Mouse (Mus musculus) midbrain, embryonic 16.5 days (tissue): Measurements from ENCODE around the gene Ddx5. TPM values are rescaled to one million over a fixed set of nuclear protein-coding genes. Genes with fewer than 3 reads are reported as not detected.

Source experiments
- ATAC-seq: fragments of 200-750 bp; cut with Nextera tagmentation; 2 replicates; pipeline ENCODE4 v1.8.0; 2017; ENCODE audit warnings: moderate TSS enrichment
- H3K27ac ChIP-seq: fragments of 300-500 bp; sonication (generic); 2 replicates; pipeline ENCODE4 v1.5.1; 2014; ENCODE audit warnings: mild to moderate bottlenecking, low read length, mixed read lengths
- H3K27me3 ChIP-seq: fragments of 300-500 bp; sonication (generic); 2 replicates; pipeline ENCODE4 v1.6.1; 2014; ENCODE audit warnings: low read depth, low read length, mixed read lengths; ENCODE audit not compliant: control insufficient read depth, insufficient read depth
- H3K36me3 ChIP-seq: fragments of 300-500 bp; sonication (generic); 2 replicates; pipeline ENCODE4 v1.6.1; 2014; ENCODE audit warnings: mild to moderate bottlenecking, low read length, moderate library complexity, mixed read lengths; ENCODE audit not compliant: control insufficient read depth, insufficient read depth
- H3K4me1 ChIP-seq: fragments of 300-500 bp; sonication (generic); 2 replicates; pipeline ENCODE4 v1.6.1; 2014; ENCODE audit warnings: mild to moderate bottlenecking, low read length, mixed read lengths; ENCODE audit not compliant: control insufficient read depth, insufficient read depth
- H3K4me2 ChIP-seq: fragments of 300-500 bp; sonication (generic); 2 replicates; pipeline ENCODE4 v1.6.1; 2014; ENCODE audit warnings: mild to moderate bottlenecking, low read length, mixed read lengths
- H3K4me3 ChIP-seq: fragments of 300-500 bp; sonication (generic); 2 replicates; pipeline ENCODE4 v1.5.1; 2014; ENCODE audit warnings: low read depth, mild to moderate bottlenecking, low read length, moderate library complexity, mixed read lengths
- H3K9ac ChIP-seq: fragments of 300-500 bp; sonication (generic); 2 replicates; pipeline ENCODE4 v1.6.1; 2014; ENCODE audit warnings: low read depth, low read length, mixed read lengths
- H3K9me3 ChIP-seq: fragments of 300-500 bp; sonication (generic); replicated peaks from 2 replicates; pipeline ENCODE4 v1.6.1; 2014; ENCODE audit warnings: mild to moderate bottlenecking, low read length, mixed read lengths; ENCODE audit not compliant: control insufficient read depth, poor library complexity, severe bottlenecking
- WGBS: fragments of 180-500 bp; shearing (Covaris S2); extraction: QIAGEN DNeasy Blood & Tissue Kit; methylation state at CpG from one replicate; pipeline ENCODE4 v1.1.7; 2014; 5-methylcytosine and 5-hydroxymethylcytosine counted together
- polyA plus RNA-seq: library from polyadenylated mRNA; unstranded; fragments of >200 nt; fragmentation: Nextera tagmentation; extraction: Ambion mirVana; gene quantifications from 2 replicates; pipeline ENCODE4 v1.2.1, GENCODE M21; 2015

Ddx5 gene
- 365 and 425 TPM in 2 replicates for polyA plus RNA-seq

DNA sequence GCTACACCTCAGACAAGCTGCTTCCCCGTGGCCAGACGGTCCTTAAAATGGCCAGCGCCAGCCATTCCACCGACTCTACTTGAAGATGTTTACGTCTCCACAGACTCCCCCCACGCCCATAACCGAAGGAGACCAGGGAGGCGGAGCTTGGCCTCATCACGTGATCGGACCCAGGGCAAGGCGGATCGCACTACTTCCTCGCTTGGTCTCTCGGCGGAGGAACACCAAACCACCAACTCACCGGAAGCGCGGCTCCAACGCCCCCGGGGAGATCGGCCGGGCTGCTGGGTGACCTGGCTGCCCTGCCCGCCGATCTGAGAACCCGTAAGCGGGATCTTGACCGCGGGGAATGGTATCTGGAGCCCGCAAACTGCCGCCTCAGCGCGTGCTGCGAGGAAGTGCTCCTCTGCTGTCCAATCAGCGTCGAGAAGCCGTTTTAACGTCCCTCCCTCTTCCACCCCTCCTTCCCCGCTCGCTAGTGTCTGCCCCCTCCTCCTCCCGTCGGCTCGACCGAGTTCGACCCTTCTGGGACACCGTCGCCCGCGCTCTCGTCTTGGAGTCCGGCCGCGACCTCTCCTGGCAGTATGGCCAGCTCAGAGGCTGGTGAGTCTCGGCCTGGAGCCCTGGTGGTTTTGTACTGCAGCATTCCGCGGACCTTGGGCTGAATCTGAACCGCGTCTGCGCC is at the start of gene Ddx5, which contains the start of gene Cep95:
TSS of gene Ddx5 (minus strand) at position 411 of the 685 bp plus-strand sequence.
TSS of gene Cep95 (plus strand) at position 478 of the 685 bp plus-strand sequence.
- Histone ChIP-seq H3K27ac (peak within 1 kb of the TSS; percentile 100), H3K4me2 (peak within 1 kb of the TSS; percentile 62), H3K27me3 (no peaks in the 10 kb centered on the region), H3K4me3 (peak within 1 kb of the TSS; percentile 78), H3K36me3 (peaks cover 17% of the 10 kb centered on the region), H3K9me3 (no peaks in the 10 kb centered on the region), H3K4me1 (peaks cover 24% of the 10 kb centered on the region), H3K9ac (peak within 1 kb of the TSS; percentile 97)
- peak; percentile 93 for ATAC-seq
- WGBS, result under 1% methylated on average over 57 of the region's 58 CpGs

- H3K9me3 ChIP-seq, result no peaks in the 10 kb centered on the region
- H3K4me1 ChIP-seq, result no peaks in the 10 kb centered on the region
- H3K9ac ChIP-seq, result no peak overlapping the region
- no peak overlapping the region for H3K27ac ChIP-seq
- H3K4me2 ChIP-seq, result no peak overlapping the region
- H3K36me3 ChIP-seq, result peaks cover 15% of the 10 kb centered on the region
- no peak for ATAC-seq
- 97% methylated on average over 7 of the region's 7 CpGs for WGBS
- H3K27me3 ChIP-seq, result no peaks in the 10 kb centered on the region
- H3K4me3 ChIP-seq, result no peak overlapping the region
Observed at GRCm38 (mm10) chr11:106828079-106828478, 39.1 kb upstream of the Ddx5 start.

GRCm38 (mm10) chr11:106824403-106824802 is 35.4 kb upstream of the Ddx5 start:
- H3K27ac ChIP-seq, result no peak overlapping the region
- 96% methylated on average over 10 of the region's 10 CpGs for WGBS
- no peak for ATAC-seq
- H3K9ac ChIP-seq, result no peak overlapping the region
- peaks cover 16% of the 10 kb centered on the region; the same call in 1 of the 2 replicates for H3K36me3 ChIP-seq
- H3K4me1 ChIP-seq, result no peaks in the 10 kb centered on the region
- H3K27me3 ChIP-seq, result no peaks in the 10 kb centered on the region
- no peak overlapping the region for H3K4me2 ChIP-seq
- H3K4me3 ChIP-seq, result no peak overlapping the region
- H3K9me3 ChIP-seq, result no peaks in the 10 kb centered on the region

DNA sequence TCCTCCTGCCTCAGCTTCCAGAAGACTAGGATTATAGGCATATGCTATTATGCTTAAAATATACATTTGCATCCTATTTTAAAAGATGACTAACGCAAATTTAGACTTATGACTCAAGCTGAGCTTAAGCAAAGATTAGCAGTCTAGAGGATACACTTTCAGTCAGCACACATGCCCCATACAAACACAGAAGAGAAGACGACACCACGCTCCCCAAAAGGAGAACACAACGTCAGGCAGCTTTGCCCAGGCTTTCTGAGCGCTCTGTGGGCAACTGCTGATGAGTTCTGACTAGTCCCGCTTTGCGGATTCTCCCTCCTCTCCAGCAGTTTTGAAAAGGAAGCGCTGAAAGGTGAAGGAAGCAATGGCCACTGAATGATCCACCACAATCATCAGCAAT is 34.8 kb upstream of the Ddx5 start:
- ATAC-seq, result no peak
- Histone ChIP-seq H3K4me3 (no peak overlapping the region), H3K27ac (no peak overlapping the region), H3K27me3 (no peaks in the 10 kb centered on the region), H3K4me2 (no peak overlapping the region), H3K36me3 (peaks cover 17% of the 10 kb centered on the region; the same call in 1 of the 2 replicates), H3K9me3 (no peaks in the 10 kb centered on the region), H3K9ac (no peak overlapping the region), H3K4me1 (no peaks in the 10 kb centered on the region)
- 93% methylated on average over 8 of the region's 8 CpGs for WGBS

DNA sequence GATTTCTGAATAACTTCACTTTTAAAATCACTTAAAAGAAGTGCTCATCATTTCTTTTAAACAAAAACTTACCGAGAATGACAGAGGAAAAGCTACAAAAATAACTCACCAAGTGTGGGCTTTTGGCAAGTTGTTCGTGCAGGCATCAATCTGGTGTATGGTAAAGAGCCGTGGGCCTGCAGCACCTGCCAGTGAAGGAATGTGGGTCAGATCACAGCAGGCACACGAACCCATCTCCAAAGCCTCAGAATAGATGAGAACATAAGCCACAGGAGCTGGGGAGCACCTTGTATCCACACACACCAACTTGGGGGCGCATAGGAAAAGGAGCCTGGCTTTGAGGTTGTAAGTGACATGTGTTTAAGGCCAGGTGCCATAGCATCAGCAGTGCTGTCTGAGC is 33.9 kb upstream of the Ddx5 start:
- Histone ChIP-seq H3K4me2 (no peak overlapping the region), H3K4me3 (no peak overlapping the region), H3K27ac (no peak overlapping the region), H3K9me3 (no peaks in the 10 kb centered on the region), H3K36me3 (0 out of 2 replicates have a peak, but pooled peaks cover 13% of the 10 kb centered on the region), H3K4me1 (0 out of 2 replicates have a peak, but pooled peaks cover 4% of the 10 kb centered on the region), H3K27me3 (no peaks in the 10 kb centered on the region), H3K9ac (no peak overlapping the region)
- no peak for ATAC-seq
- 72% methylated on average over 5 of the region's 5 CpGs for WGBS

- H3K9me3 ChIP-seq, result no peaks in the 10 kb centered on the region
- H3K36me3 ChIP-seq, result 0 out of 2 replicates have a peak, but pooled peaks cover 13% of the 10 kb centered on the region
- no peak overlapping the region for H3K9ac ChIP-seq
- 0 out of 2 replicates have a peak, but pooled peaks cover 4% of the 10 kb centered on the region for H3K4me1 ChIP-seq
- no peak overlapping the region for H3K4me2 ChIP-seq
- no peaks in the 10 kb centered on the region for H3K27me3 ChIP-seq
- no peak for ATAC-seq
- 88% methylated on average over 8 of the region's 8 CpGs for WGBS
- H3K27ac ChIP-seq, result no peak overlapping the region
- no peak overlapping the region for H3K4me3 ChIP-seq
Observed at GRCm38 (mm10) chr11:106822491-106822890, 33.5 kb upstream of the Ddx5 start.

- Histone ChIP-seq H3K4me1 (0 out of 2 replicates have a peak, but pooled peaks cover 4% of the 10 kb centered on the region), H3K36me3 (0 out of 2 replicates have a peak, but pooled peaks cover 11% of the 10 kb centered on the region), H3K9ac (no peak overlapping the region), H3K27me3 (no peaks in the 10 kb centered on the region), H3K4me2 (no peak overlapping the region), H3K4me3 (no peak overlapping the region), H3K9me3 (no peaks in the 10 kb centered on the region), H3K27ac (no peak overlapping the region)
- ATAC-seq, result no peak
- 87% methylated on average over 6 of the region's 6 CpGs for WGBS
Observed at GRCm38 (mm10) chr11:106821397-106821796, 32.4 kb upstream of the Ddx5 start.

DNA sequence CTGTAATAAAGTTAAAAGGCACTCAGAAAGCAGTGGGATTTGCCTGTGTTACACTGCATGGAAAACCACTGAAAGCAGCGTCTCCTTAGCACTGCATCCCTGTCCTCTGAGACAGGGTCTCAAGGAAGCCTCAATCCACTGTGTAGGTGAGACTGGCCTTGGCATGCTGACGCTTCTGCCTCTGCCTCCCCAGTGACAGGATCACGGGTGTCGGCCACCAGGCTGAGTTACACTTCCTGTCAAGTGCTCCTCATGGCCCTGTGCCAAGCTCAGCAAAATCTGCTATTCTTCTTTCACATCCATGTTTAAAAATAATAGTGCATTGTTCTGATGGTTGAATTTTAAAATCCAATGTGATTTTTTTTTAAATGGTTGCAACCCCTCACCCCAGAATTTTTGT is 32.0 kb upstream of the Ddx5 start:
- Histone ChIP-seq H3K27me3 (no peaks in the 10 kb centered on the region), H3K4me1 (0 out of 2 replicates have a peak, but pooled peaks cover 4% of the 10 kb centered on the region), H3K4me2 (no peak overlapping the region), H3K27ac (no peak overlapping the region), H3K36me3 (peaks cover 11% of the 10 kb centered on the region; the same call in 1 of the 2 replicates), H3K9ac (no peak overlapping the region), H3K4me3 (no peak overlapping the region), H3K9me3 (no peaks in the 10 kb centered on the region)
- ATAC-seq, result no peak
- 62% methylated on average over 4 of the region's 4 CpGs for WGBS

- Histone ChIP-seq H3K27ac (no peak overlapping the region), H3K9me3 (no peaks in the 10 kb centered on the region), H3K4me3 (no peak overlapping the region), H3K9ac (no peak overlapping the region), H3K27me3 (no peaks in the 10 kb centered on the region), H3K4me1 (0 out of 2 replicates have a peak, but pooled peaks cover 4% of the 10 kb centered on the region), H3K4me2 (no peak overlapping the region), H3K36me3 (peaks cover 16% of the 10 kb centered on the region)
- no peak for ATAC-seq
- 75% methylated on average over 6 of the region's 6 CpGs for WGBS
Observed at GRCm38 (mm10) chr11:106820252-106820651, 31.3 kb upstream of the Ddx5 start.
